Mouse (Mus musculus): ENCODE measurements around the gene Gm42906.

Gene Gm42906

GRCm38 (mm10) chr5:151299576-151299975 is 128.4 kb downstream of the Gm42906 start:
- DNase-seq (ENCODE audit: low read depth, low spot score), result no peak

- peak; percentile 28 for DNase-seq (ENCODE audit: low read depth, low spot score)
These were observed 129.6 kb downstream of the Gm42906 start for GRCm38 (mm10) chr5:151298371-151298770.

GRCm38 (mm10) chr5:151296244-151296643 is 131.7 kb downstream of the Gm42906 start:
- DNase-seq (ENCODE audit: low read depth, low spot score), result no peak

- no peak for DNase-seq (ENCODE audit: low read depth, low spot score)
These were observed 134.4 kb downstream of the Gm42906 start for GRCm38 (mm10) chr5:151293591-151293990.

GRCm38 (mm10) chr5:151292310-151292709 is 135.7 kb downstream of the Gm42906 start:
- DNase-seq (ENCODE audit: low read depth, low spot score), result peak; percentile 72

GRCm38 (mm10) chr5:151286331-151286730 is 141.6 kb downstream of the Gm42906 start:
- DNase-seq (ENCODE audit: low read depth, low spot score), result no peak

- no peak for DNase-seq (ENCODE audit: low read depth, low spot score)
These were observed 148.4 kb downstream of the Gm42906 start for GRCm38 (mm10) chr5:151279531-151279930.

GRCm38 (mm10) chr5:151277927-151278326 is 150.0 kb downstream of the Gm42906 start:
- no peak for DNase-seq (ENCODE audit: low read depth, low spot score)

- DNase-seq (ENCODE audit: low read depth, low spot score), result no peak
These were observed 152.0 kb downstream of the Gm42906 start for GRCm38 (mm10) chr5:151275986-151276385.

- no peak for DNase-seq (ENCODE audit: low read depth, low spot score)
These were observed 153.7 kb downstream of the Gm42906 start for GRCm38 (mm10) chr5:151274265-151274664.

GRCm38 (mm10) chr5:151270815-151271214 is 157.1 kb downstream of the Gm42906 start:
- no peak for DNase-seq (ENCODE audit: low read depth, low spot score)

GRCm38 (mm10) chr5:151266896-151267634 is 160.9 kb downstream of the Gm42906 start:
- no peak for DNase-seq (ENCODE audit: low read depth, low spot score)

GRCm38 (mm10) chr5:151261558-151261957 is 166.4 kb downstream of the Gm42906 start:
- no peak for DNase-seq (ENCODE audit: low read depth, low spot score)

GRCm38 (mm10) chr5:151252213-151252612 is 175.8 kb downstream of the Gm42906 start:
- no peak for DNase-seq (ENCODE audit: low read depth, low spot score)

- no peak for DNase-seq (ENCODE audit: low read depth, low spot score)
These were observed 176.3 kb downstream of the Gm42906 start for GRCm38 (mm10) chr5:151251656-151252055.

GRCm38 (mm10) chr5:151248671-151249620 is 179.0 kb downstream of the Gm42906 start:
- no peak for DNase-seq (ENCODE audit: low read depth, low spot score)

GRCm38 (mm10) chr5:151248084-151248483 is 179.9 kb downstream of the Gm42906 start:
- DNase-seq (ENCODE audit: low read depth, low spot score), result no peak

GRCm38 (mm10) chr5:151247115-151247875 is 180.7 kb downstream of the Gm42906 start:
- no peak for DNase-seq (ENCODE audit: low read depth, low spot score)

GRCm38 (mm10) chr5:151246287-151246686 is 181.7 kb downstream of the Gm42906 start:
- peak; percentile 18 for DNase-seq (ENCODE audit: low read depth, low spot score)

GRCm38 (mm10) chr5:151245571-151245970 is 182.4 kb downstream of the Gm42906 start:
- no peak for DNase-seq (ENCODE audit: low read depth, low spot score)

- no peak for DNase-seq (ENCODE audit: low read depth, low spot score)
These were observed 189.2 kb downstream of the Gm42906 start for GRCm38 (mm10) chr5:151238730-151239129.

GRCm38 (mm10) chr5:151236411-151236810 is 191.6 kb downstream of the Gm42906 start:
- DNase-seq (ENCODE audit: low read depth, low spot score), result no peak
